Mouse (Mus musculus): ENCODE measurements around the gene Lhx4. TPM values are rescaled to one million over a fixed set of nuclear protein-coding genes. Genes with fewer than 3 reads are reported as not detected.

The Lhx4 gene
- polyA plus RNA-seq, 1 experiment from 2014 or later, result 1.7 TPM

GRCm38 (mm10) chr1:155785886-155786285 is 34.4 kb upstream of the Lhx4 start:
- DNase-seq (ENCODE audit: low spot score, missing footprints), result peak; percentile 47
- WGBS, result 49% methylated on average over 7 of the region's 7 CpGs
- H3K4me2 ChIP-seq, result no peak overlapping the region
- no peaks in the 10 kb centered on the region; the same call in 1 of the 2 replicates for H3K4me1 ChIP-seq (ENCODE audit: control insufficient read depth, insufficient read depth, low read length)
- no peak for ATAC-seq (ENCODE audit: low FRiP score)
- H3K27me3 ChIP-seq (ENCODE audit: control insufficient read depth, insufficient read depth, low read length), result peaks cover 2% of the 10 kb centered on the region
- no peaks in the 10 kb centered on the region for H3K9me3 ChIP-seq (ENCODE audit: control insufficient read depth, low read length)
- H3K27ac ChIP-seq (ENCODE audit: low read depth, low read length), result no peak overlapping the region
- no peak overlapping the region for H3K9ac ChIP-seq (ENCODE audit: low read length)
- no peak overlapping the region for H3K4me3 ChIP-seq (ENCODE audit: low read depth, low read length)
- peaks cover 6% of the 10 kb centered on the region; the same call in 1 of the 2 replicates for H3K36me3 ChIP-seq (ENCODE audit: control insufficient read depth, insufficient read depth, low read length)

GRCm38 (mm10) chr1:155784343-155785205 is 33.1 kb upstream of the Lhx4 start:
- Histone ChIP-seq H3K9ac (ENCODE audit: low read length) (no peak overlapping the region), H3K4me1 (ENCODE audit: control insufficient read depth, insufficient read depth, low read length) (no peaks in the 10 kb centered on the region), H3K27ac (ENCODE audit: low read depth, low read length) (no peak overlapping the region), H3K9me3 (ENCODE audit: control insufficient read depth, low read length) (no peaks in the 10 kb centered on the region), H3K36me3 (ENCODE audit: control insufficient read depth, insufficient read depth, low read length) (peaks cover 6% of the 10 kb centered on the region; the same call in 1 of the 2 replicates), H3K4me3 (ENCODE audit: low read depth, low read length) (no peak overlapping the region), H3K27me3 (ENCODE audit: control insufficient read depth, insufficient read depth, low read length) (peaks cover 2% of the 10 kb centered on the region), H3K4me2 (no peak overlapping the region)
- peak; percentile 97 for DNase-seq (ENCODE audit: low spot score, missing footprints)
- peak; percentile 49; the same call in 1 of the 2 replicates for ATAC-seq (ENCODE audit: low FRiP score)
- 37% methylated on average over 19 of the region's 19 CpGs for WGBS

- H3K27me3 ChIP-seq (ENCODE audit: control insufficient read depth, insufficient read depth, low read length), result peaks cover 2% of the 10 kb centered on the region
- no peaks in the 10 kb centered on the region for H3K9me3 ChIP-seq (ENCODE audit: control insufficient read depth, low read length)
- no peak overlapping the region for H3K9ac ChIP-seq (ENCODE audit: low read length)
- no peak overlapping the region for H3K4me2 ChIP-seq
- DNase-seq (ENCODE audit: low spot score, missing footprints) (no peak), ATAC-seq (ENCODE audit: low FRiP score) (no peak)
- no peak overlapping the region for H3K4me3 ChIP-seq (ENCODE audit: low read depth, low read length)
- H3K36me3 ChIP-seq (ENCODE audit: control insufficient read depth, insufficient read depth, low read length), result peaks cover 2% of the 10 kb centered on the region; the same call in 1 of the 2 replicates
- H3K27ac ChIP-seq (ENCODE audit: low read depth, low read length), result no peak overlapping the region
- H3K4me1 ChIP-seq (ENCODE audit: control insufficient read depth, insufficient read depth, low read length), result no peaks in the 10 kb centered on the region
- 77% methylated on average over 5 of the region's 5 CpGs for WGBS
Measured at GRCm38 (mm10) chr1:155782382-155782781, 30.9 kb upstream of the Lhx4 start.

DNA sequence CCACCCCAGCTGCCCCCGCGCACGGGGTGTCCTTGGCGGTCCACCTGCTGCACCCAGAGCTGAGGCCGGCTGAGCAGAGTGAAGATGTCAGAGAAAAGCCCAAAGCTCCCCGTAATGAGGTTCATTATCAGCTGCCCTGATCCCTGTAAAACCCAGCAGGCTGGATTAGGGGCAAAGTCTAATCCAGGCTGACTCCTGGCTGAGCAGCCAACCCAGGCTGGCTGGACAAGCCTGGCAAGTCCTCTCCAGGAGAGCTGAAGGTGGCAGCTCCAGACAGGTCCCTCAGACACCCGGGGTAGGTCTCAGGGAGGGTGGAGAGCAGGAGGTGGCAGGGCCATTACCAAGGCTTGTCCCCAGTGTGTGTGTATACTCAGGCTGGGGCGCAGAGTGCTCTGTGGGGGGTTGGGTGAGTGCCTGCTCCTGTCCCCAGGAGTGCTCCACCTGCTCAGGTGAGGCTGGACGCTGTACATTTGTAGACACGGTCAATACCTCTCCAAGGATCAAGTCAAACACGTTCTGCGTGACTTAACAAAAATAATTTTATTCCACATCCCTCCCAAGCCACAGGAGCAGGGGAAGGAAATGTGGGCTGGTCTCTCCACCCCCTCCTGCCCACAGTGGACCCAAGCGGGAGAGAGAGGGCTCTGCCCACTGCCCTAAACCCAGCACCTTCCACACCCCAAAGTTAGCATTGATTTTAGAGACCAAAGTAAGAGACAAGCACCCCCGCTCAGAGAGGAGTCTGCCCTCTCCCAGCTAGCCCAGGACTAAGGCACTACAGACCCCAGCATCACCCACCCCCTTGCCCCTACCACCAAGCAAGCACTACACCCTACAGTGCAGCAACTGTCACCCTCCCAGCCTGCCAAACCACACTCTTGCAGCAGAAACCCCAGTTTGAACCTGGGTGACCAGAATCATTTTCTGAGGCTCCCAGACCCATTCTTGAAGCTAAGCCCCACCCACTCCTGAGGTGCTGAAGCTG is 26.4 kb upstream of the Lhx4 start:
- DNase-seq (ENCODE audit: low spot score, missing footprints), result peak; percentile 76
- Histone ChIP-seq H3K36me3 (ENCODE audit: control insufficient read depth, insufficient read depth, low read length) (no peaks in the 10 kb centered on the region), H3K9me3 (ENCODE audit: control insufficient read depth, low read length) (peaks cover 3% of the 10 kb centered on the region; the same call in 1 of the 2 replicates), H3K27me3 (ENCODE audit: control insufficient read depth, insufficient read depth, low read length) (no peaks in the 10 kb centered on the region), H3K4me1 (ENCODE audit: control insufficient read depth, insufficient read depth, low read length) (no peaks in the 10 kb centered on the region), H3K27ac (ENCODE audit: low read depth, low read length) (no peak overlapping the region), H3K4me3 (ENCODE audit: low read depth, low read length) (no peak overlapping the region), H3K4me2 (no peak overlapping the region), H3K9ac (ENCODE audit: low read length) (no peak overlapping the region)
- 52% methylated on average over 14 of the region's 14 CpGs for WGBS
- peak; percentile 46 for ATAC-seq (ENCODE audit: low FRiP score)

GRCm38 (mm10) chr1:155759167-155759566 is 7.7 kb upstream of the Lhx4 start:
- WGBS, result 36% methylated on average over 12 of the region's 12 CpGs
- H3K27ac ChIP-seq (ENCODE audit: low read depth, low read length), result no peak overlapping the region
- H3K9ac ChIP-seq (ENCODE audit: low read length), result no peak overlapping the region
- no peak overlapping the region for H3K4me3 ChIP-seq (ENCODE audit: low read depth, low read length)
- peak; percentile 93 for ATAC-seq (ENCODE audit: low FRiP score)
- H3K27me3 ChIP-seq (ENCODE audit: control insufficient read depth, insufficient read depth, low read length), result peaks cover 53% of the 10 kb centered on the region
- H3K9me3 ChIP-seq (ENCODE audit: control insufficient read depth, low read length), result no peaks in the 10 kb centered on the region
- no peaks in the 10 kb centered on the region for H3K4me1 ChIP-seq (ENCODE audit: control insufficient read depth, insufficient read depth, low read length)
- DNase-seq (ENCODE audit: low spot score, missing footprints), result peak; percentile 96
- no peaks in the 10 kb centered on the region for H3K36me3 ChIP-seq (ENCODE audit: control insufficient read depth, insufficient read depth, low read length)
- H3K4me2 ChIP-seq, result no peak overlapping the region

- Histone ChIP-seq H3K27ac (ENCODE audit: low read depth, low read length) (no peak overlapping the region), H3K4me1 (ENCODE audit: control insufficient read depth, insufficient read depth, low read length) (no peaks in the 10 kb centered on the region), H3K9me3 (ENCODE audit: control insufficient read depth, low read length) (no peaks in the 10 kb centered on the region), H3K27me3 (ENCODE audit: control insufficient read depth, insufficient read depth, low read length) (peaks cover 57% of the 10 kb centered on the region), H3K4me3 (ENCODE audit: low read depth, low read length) (no peak overlapping the region), H3K4me2 (no peak overlapping the region), H3K9ac (ENCODE audit: low read length) (no peak overlapping the region), H3K36me3 (ENCODE audit: control insufficient read depth, insufficient read depth, low read length) (no peaks in the 10 kb centered on the region)
- ATAC-seq (ENCODE audit: low FRiP score) (peak; percentile 43), DNase-seq (ENCODE audit: low spot score, missing footprints) (no peak)
- WGBS, result 67% methylated on average over 4 of the region's 4 CpGs
Measured at GRCm38 (mm10) chr1:155758711-155759110, 7.2 kb upstream of the Lhx4 start.

GRCm38 (mm10) chr1:155757621-155758020 is 6.1 kb upstream of the Lhx4 start:
- H3K4me1 ChIP-seq (ENCODE audit: control insufficient read depth, insufficient read depth, low read length), result no peaks in the 10 kb centered on the region
- peak; percentile 84 for DNase-seq (ENCODE audit: low spot score, missing footprints)
- H3K9ac ChIP-seq (ENCODE audit: low read length), result no peak overlapping the region
- H3K36me3 ChIP-seq (ENCODE audit: control insufficient read depth, insufficient read depth, low read length), result no peaks in the 10 kb centered on the region
- H3K9me3 ChIP-seq (ENCODE audit: control insufficient read depth, low read length), result no peaks in the 10 kb centered on the region
- ATAC-seq (ENCODE audit: low FRiP score), result no peak
- no peak overlapping the region for H3K4me2 ChIP-seq
- 74% methylated on average over 7 of the region's 7 CpGs for WGBS
- no peak overlapping the region for H3K27ac ChIP-seq (ENCODE audit: low read depth, low read length)
- H3K4me3 ChIP-seq (ENCODE audit: low read depth, low read length), result no peak overlapping the region
- peaks cover 64% of the 10 kb centered on the region for H3K27me3 ChIP-seq (ENCODE audit: control insufficient read depth, insufficient read depth, low read length)

GRCm38 (mm10) chr1:155753411-155753810 is 1.9 kb upstream of the Lhx4 start:
- Histone ChIP-seq H3K4me2 (no peak overlapping the region), H3K4me1 (ENCODE audit: control insufficient read depth, insufficient read depth, low read length) (peaks cover 3% of the 10 kb centered on the region), H3K27ac (ENCODE audit: low read depth, low read length) (no peak overlapping the region), H3K36me3 (ENCODE audit: control insufficient read depth, insufficient read depth, low read length) (no peaks in the 10 kb centered on the region), H3K27me3 (ENCODE audit: control insufficient read depth, insufficient read depth, low read length) (peaks cover 77% of the 10 kb centered on the region), H3K9me3 (ENCODE audit: control insufficient read depth, low read length) (no peaks in the 10 kb centered on the region), H3K4me3 (ENCODE audit: low read depth, low read length) (no peak overlapping the region), H3K9ac (ENCODE audit: low read length) (no peak overlapping the region)
- 68% methylated on average over 9 of the region's 9 CpGs for WGBS
- DNase-seq (ENCODE audit: low spot score, missing footprints) (peak; percentile 80), ATAC-seq (ENCODE audit: low FRiP score) (no peak)
